8 mouse cellular contexts compared by ENCODE assay signal in the genomic region with DNA sequence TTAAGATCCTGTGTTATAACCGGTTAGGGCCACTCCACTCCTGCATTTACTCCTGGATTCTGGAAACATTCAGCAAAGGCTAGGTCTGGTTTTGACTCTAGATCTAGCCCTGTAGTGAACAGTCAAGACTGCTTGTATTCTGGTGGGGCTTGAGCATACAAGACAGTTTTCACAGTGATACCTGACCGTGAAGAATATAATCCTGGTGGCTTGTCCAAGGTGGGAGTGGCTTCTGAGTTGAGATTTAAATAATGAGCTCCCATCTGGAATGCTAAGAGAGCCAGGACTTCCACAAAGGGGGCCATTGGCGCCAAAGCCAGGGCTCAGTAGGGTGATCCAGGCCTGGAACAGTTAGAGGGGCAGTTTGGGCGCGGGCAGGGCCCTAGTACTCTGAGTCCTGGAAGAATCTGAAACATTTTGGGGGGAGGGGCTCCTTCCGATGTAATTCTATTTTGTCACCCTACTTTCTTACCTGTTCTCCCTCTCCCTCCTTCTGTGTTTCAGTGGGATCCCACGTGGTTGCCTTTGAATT. TPM values are rescaled to one million over a fixed set of nuclear protein-coding genes. Genes with fewer than 3 reads are reported as not detected.
DNase-seq lines count a peak whose midpoint lies in the region; ATAC-seq and TF ChIP-seq lines count a peak whose summit lies in the region.

No protein-coding gene starts in this region.

- H3K9me3 ChIP-seq in kidney, postnatal 0 days (replicated peaks; ENCODE audit: low read length): no peaks in the 10 kb centered on the region
- no peaks in the 10 kb centered on the region for H3K9me3 ChIP-seq in forebrain, embryonic 10.5 days
- H3K9me3 ChIP-seq in limb, embryonic 11.5 days (ENCODE audit: control insufficient read depth, low read length): no peaks in the 10 kb centered on the region
- no peaks in the 10 kb centered on the region for H3K9me3 ChIP-seq in neural tube, embryonic 12.5 days

- DNase-seq in kidney, postnatal 0 days (ENCODE audit: low spot score): no peak
- DNase-seq in kidney, adult 8-10 months: no peak
- no peak for DNase-seq in forebrain, embryonic 10.5 days (ENCODE audit: extremely low spot score, low spot score)
- DNase-seq in limb, embryonic 11.5 days (ENCODE audit: low spot score): peak; percentile 32
- DNase-seq in adrenal gland, postnatal 14 days: no peak
- no peak for DNase-seq in thymus, adult 2 months

- H3K27me3 ChIP-seq in kidney, postnatal 0 days (ENCODE audit: insufficient read depth, low read length): no peaks in the 10 kb centered on the region
- peaks cover 65% of the 10 kb centered on the region for H3K27me3 ChIP-seq in forebrain, embryonic 10.5 days (ENCODE audit: poor library complexity, severe bottlenecking)
- peaks cover 6% of the 10 kb centered on the region; the same call in 1 of the 2 replicates for H3K27me3 ChIP-seq in limb, embryonic 11.5 days (ENCODE audit: control insufficient read depth, insufficient read depth, low read length)
- H3K27me3 ChIP-seq in neural tube, embryonic 12.5 days (replicated peaks): peaks cover 38% of the 10 kb centered on the region
- no peaks in the 10 kb centered on the region; the same call in 1 of the 2 replicates for H3K27me3 ChIP-seq in thymus, adult 2 months (ENCODE audit: control insufficient read depth, insufficient read depth, low read length)

- peak overlapping the region; percentile 71 for H3K4me3 ChIP-seq in kidney, postnatal 0 days (replicated peaks; ENCODE audit: low read depth, low read length)
- peak overlapping the region; percentile 75 for H3K4me3 ChIP-seq in forebrain, embryonic 10.5 days
- H3K4me3 ChIP-seq in limb, embryonic 11.5 days (ENCODE audit: low read depth, low read length): peak overlapping the region; percentile 62
- peak overlapping the region; percentile 58; the same call in 1 of the 2 replicates for H3K4me3 ChIP-seq in neural tube, embryonic 12.5 days
- H3K4me3 ChIP-seq in thymus, adult 2 months (ENCODE audit: control insufficient read depth, insufficient read depth, low read length): no peak overlapping the region

- ATAC-seq in kidney, postnatal 0 days (replicated peaks; ENCODE audit: low FRiP score, low read depth): no peak; the same call in 1 of the 2 replicates
- ATAC-seq in limb, embryonic 11.5 days (ENCODE audit: insufficient number of reproducible peaks, low FRiP score, low TSS enrichment, low read depth): no peak; the same call in 1 of the 2 replicates
- ATAC-seq in neural tube, embryonic 12.5 days (ENCODE audit: low FRiP score, low read depth): no peak
- no peak for ATAC-seq in monocyte, adult 5-6 weeks (replicated peaks; ENCODE audit: insufficient number of reproducible peaks, low FRiP score, low TSS enrichment, poor library complexity, severe bottlenecking)

- peak overlapping the region; percentile 99 for H3K4me2 ChIP-seq in kidney, postnatal 0 days (ENCODE audit: low read length)
- H3K4me2 ChIP-seq in limb, embryonic 11.5 days (ENCODE audit: low read depth, severe bottlenecking): peak overlapping the region; percentile 100
- peak overlapping the region; percentile 100 for H3K4me2 ChIP-seq in neural tube, embryonic 12.5 days (replicated peaks)

- peaks cover 7% of the 10 kb centered on the region; the same call in 1 of the 2 replicates for H3K36me3 ChIP-seq in kidney, postnatal 0 days (ENCODE audit: insufficient read depth, low read length)
- no peaks in the 10 kb centered on the region for H3K36me3 ChIP-seq in forebrain, embryonic 10.5 days (replicated peaks)
- no peaks in the 10 kb centered on the region for H3K36me3 ChIP-seq in limb, embryonic 11.5 days (ENCODE audit: control insufficient read depth, insufficient read depth, low read length)
- H3K36me3 ChIP-seq in neural tube, embryonic 12.5 days: no peaks in the 10 kb centered on the region
- H3K36me3 ChIP-seq in thymus, adult 2 months (ENCODE audit: control insufficient read depth, insufficient read depth, low read length): no peaks in the 10 kb centered on the region

- WGBS in kidney, postnatal 0 days: 45% methylated on average over 7 of the region's 7 CpGs
- WGBS in forebrain, embryonic 10.5 days: 28% methylated on average over 7 of the region's 7 CpGs
- 34% methylated on average over 7 of the region's 7 CpGs for WGBS in limb, embryonic 11.5 days
- WGBS in neural tube, embryonic 12.5 days: 36% methylated on average over 7 of the region's 7 CpGs
- 71% methylated on average over 7 of the region's 7 CpGs for WGBS in thymus, adult 2 months

- no peak for TF ChIP-seq POLR2A in thymus, adult 2 months (IDR thresholded peaks at IDR 0.05; ENCODE audit: control insufficient read depth, extremely low read depth, insufficient read depth, low read length, poor library complexity)

- no peaks in the 10 kb centered on the region for H3K4me1 ChIP-seq in kidney, postnatal 0 days (replicated peaks; ENCODE audit: insufficient read depth, low read length)
- H3K4me1 ChIP-seq in forebrain, embryonic 10.5 days: peaks cover 35% of the 10 kb centered on the region
- H3K4me1 ChIP-seq in limb, embryonic 11.5 days (ENCODE audit: control insufficient read depth, insufficient read depth, low read length): peaks cover 7% of the 10 kb centered on the region; the same call in 1 of the 2 replicates
- peaks cover 14% of the 10 kb centered on the region for H3K4me1 ChIP-seq in neural tube, embryonic 12.5 days
- 0 out of 2 replicates have a peak, but pooled peaks cover 6% of the 10 kb centered on the region for H3K4me1 ChIP-seq in thymus, adult 2 months (replicated peaks; ENCODE audit: control insufficient read depth, insufficient read depth, low read length)

- peak overlapping the region; percentile 91 for H3K27ac ChIP-seq in kidney, postnatal 0 days
- peak overlapping the region; percentile 85; the same call in 1 of the 2 replicates for H3K27ac ChIP-seq in forebrain, embryonic 10.5 days
- no peak overlapping the region for H3K27ac ChIP-seq in limb, embryonic 11.5 days (replicated peaks; ENCODE audit: low read depth, low read length)
- no peak overlapping the region for H3K27ac ChIP-seq in neural tube, embryonic 12.5 days
- no peak overlapping the region for H3K27ac ChIP-seq in thymus, adult 2 months (ENCODE audit: control insufficient read depth, insufficient read depth, low read length)

- no peak for TF ChIP-seq CTCF in kidney, postnatal 0 days (IDR thresholded peaks at IDR 0.05; ENCODE audit: low read depth)
- no peak for TF ChIP-seq CTCF in thymus, adult 2 months (IDR thresholded peaks at IDR 0.05; ENCODE audit: borderline replicate concordance, control insufficient read depth, extremely low read depth, insufficient read depth, low read length, poor library complexity)

- peak overlapping the region; percentile 81; the same call in 1 of the 2 replicates for H3K9ac ChIP-seq in kidney, postnatal 0 days (ENCODE audit: low read depth, low read length)
- H3K9ac ChIP-seq in limb, embryonic 11.5 days (ENCODE audit: low read length): peak overlapping the region; percentile 9; the same call in 1 of the 2 replicates
- H3K9ac ChIP-seq in neural tube, embryonic 12.5 days: no peak overlapping the region

RNA-seq across cellular contexts. Expression of gene Klf15, which starts 1.6 kb away (rescaled TPM):
- polyA plus RNA-seq in kidney, postnatal 0 days (2015; fragmentation: Nextera tagmentation; extraction: Ambion mirVana): 17.1 and 20.8 TPM in 2 replicates
- polyA plus RNA-seq in forebrain, embryonic 10.5 days (2016; fragmentation: Nextera tagmentation; extraction: Ambion mirVana): 5.5 and 5.6 TPM in 2 replicates
- 3.6 and 3.8 TPM in 2 replicates for polyA plus RNA-seq in limb, embryonic 11.5 days (2014; fragmentation: Nextera tagmentation; extraction: Ambion mirVana)
- 6.1 and 6.6 TPM in 2 replicates for polyA plus RNA-seq in neural tube, embryonic 12.5 days (2016; fragmentation: Nextera tagmentation; extraction: Ambion mirVana)
- not detected in 3 replicates for total RNA-seq in monocyte, adult 5-6 weeks (2017)
- 38.0 and 40.0 TPM in 2 replicates for total RNA-seq in adrenal gland, postnatal 14 days (2021)
- 18.6 and 23.8 TPM in 2 replicates for polyA plus RNA-seq in thymus, adult 2 months (2012; rRNA removed)

RNA-seq across cellular contexts. Expression of gene Aldh1l1, which starts 22.3 kb away (rescaled TPM):
- 42.8 and 47.1 TPM in 2 replicates for polyA plus RNA-seq in kidney, postnatal 0 days (2015; fragmentation: Nextera tagmentation; extraction: Ambion mirVana)
- 1.7 and 2.1 TPM in 2 replicates for polyA plus RNA-seq in forebrain, embryonic 10.5 days (2016; fragmentation: Nextera tagmentation; extraction: Ambion mirVana)
- 0.57 and 1.4 TPM in 2 replicates for polyA plus RNA-seq in limb, embryonic 11.5 days (2014; fragmentation: Nextera tagmentation; extraction: Ambion mirVana)
- 9.5 and 9.7 TPM in 2 replicates for polyA plus RNA-seq in neural tube, embryonic 12.5 days (2016; fragmentation: Nextera tagmentation; extraction: Ambion mirVana)
- 0.68 to 2.9 TPM in 2 of 3 replicates, not detected in the other for total RNA-seq in monocyte, adult 5-6 weeks (2017)
- total RNA-seq in adrenal gland, postnatal 14 days (2021): 66.2 and 130 TPM in 2 replicates
- polyA plus RNA-seq in thymus, adult 2 months (2012; rRNA removed): 14.0 and 14.8 TPM in 2 replicates

RNA-seq across cellular contexts. Expression of gene Cfap100, which starts 35.4 kb away (rescaled TPM):
- 0.48 and 0.71 TPM in 2 replicates for polyA plus RNA-seq in kidney, postnatal 0 days (2015; fragmentation: Nextera tagmentation; extraction: Ambion mirVana)
- polyA plus RNA-seq in forebrain, embryonic 10.5 days (2016; fragmentation: Nextera tagmentation; extraction: Ambion mirVana): 0.98 and 1.2 TPM in 2 replicates
- polyA plus RNA-seq in limb, embryonic 11.5 days (2014; fragmentation: Nextera tagmentation; extraction: Ambion mirVana): 0.57 and 0.91 TPM in 2 replicates
- 2.1 and 2.9 TPM in 2 replicates for polyA plus RNA-seq in neural tube, embryonic 12.5 days (2016; fragmentation: Nextera tagmentation; extraction: Ambion mirVana)
- total RNA-seq in monocyte, adult 5-6 weeks (2017): not detected in 3 replicates
- total RNA-seq in adrenal gland, postnatal 14 days (2021): 0.67 and 1.4 TPM in 2 replicates
- 0.05 and 0.26 TPM in 2 replicates for polyA plus RNA-seq in thymus, adult 2 months (2012; rRNA removed)

Comparison
In these comparisons a context has a peak if more than half of its experiments do, and no peak if none do; other contexts are left out.
1. H3K27ac ChIP-seq: peak in kidney, postnatal 0 days (single experiment) and forebrain, embryonic 10.5 days (single experiment); none in limb, embryonic 11.5 days (single experiment), neural tube, embryonic 12.5 days (single experiment) and thymus, adult 2 months (single experiment).
2. Peak in every context shown above with its lines, with median percentiles within 50 percentile points of each other: H3K4me2 ChIP-seq.